Mouse (Mus musculus) megakaryocyte, embryonic 14.5 days (primary cell): ENCODE measurements around the gene Mpnd.

ENCODE experiments used
- FLI1 ChIP-seq: IDR thresholded peaks from 2 replicates; pipeline ENCODE4 v1.6.1; 2012; ENCODE audit warnings: low read length, inconsistent platforms, mixed read lengths
- GATA1 ChIP-seq: IDR thresholded peaks from 3 replicates; pipeline ENCODE4 v1.6.1; 2012; ENCODE audit warnings: mixed read lengths, low read length, inconsistent platforms, borderline replicate concordance

GRCm38 (mm10) chr17:56030238-56030870, 24.8 kb downstream of the Mpnd start:
- no peak for TF ChIP-seq GATA1
- TF ChIP-seq FLI1, result no peak
